Mouse (Mus musculus): ENCODE measurements around the gene Atp2b4.

Atp2b4 gene

GRCm38 (mm10) chr1:133800948-133801393 is at the start of gene Atp2b4:
Gene Atp2b4, minus strand, starts transcription at chr1:133801041.
- DNase-seq (ENCODE audit: low spot score) = peak; percentile 87

GRCm38 (mm10) chr1:133844734-133845133 is 43.9 kb upstream of the Atp2b4 start:
- DNase-seq (ENCODE audit: low spot score) = no peak

GRCm38 (mm10) chr1:133843900-133844299 is 43.1 kb upstream of the Atp2b4 start:
- no peak for DNase-seq (ENCODE audit: low spot score)

GRCm38 (mm10) chr1:133843370-133843769 is 42.5 kb upstream of the Atp2b4 start:
- DNase-seq (ENCODE audit: low spot score) = no peak

- DNase-seq (ENCODE audit: low spot score) = peak; percentile 57
Observed at GRCm38 (mm10) chr1:133842074-133842725, 41.4 kb upstream of the Atp2b4 start.

- no peak for DNase-seq (ENCODE audit: low spot score)
Observed at GRCm38 (mm10) chr1:133841171-133841926, 40.5 kb upstream of the Atp2b4 start.

GRCm38 (mm10) chr1:133840530-133840929 is 39.7 kb upstream of the Atp2b4 start:
- no peak for DNase-seq (ENCODE audit: low spot score)

- DNase-seq (ENCODE audit: low spot score) = no peak
Observed at GRCm38 (mm10) chr1:133834309-133834708, 33.5 kb upstream of the Atp2b4 start.

- DNase-seq (ENCODE audit: low spot score) = no peak
Observed at GRCm38 (mm10) chr1:133832781-133833180, 31.9 kb upstream of the Atp2b4 start.

- DNase-seq (ENCODE audit: low spot score) = no peak
Observed at GRCm38 (mm10) chr1:133826193-133826592, 25.4 kb upstream of the Atp2b4 start.

- no peak for DNase-seq (ENCODE audit: low spot score)
Observed at GRCm38 (mm10) chr1:133825543-133825942, 24.7 kb upstream of the Atp2b4 start.

GRCm38 (mm10) chr1:133825140-133825539 is 24.3 kb upstream of the Atp2b4 start:
- no peak for DNase-seq (ENCODE audit: low spot score)

GRCm38 (mm10) chr1:133821144-133821543 is 20.3 kb upstream of the Atp2b4 start:
- no peak for DNase-seq (ENCODE audit: low spot score)

- DNase-seq (ENCODE audit: low spot score) = no peak
Observed at GRCm38 (mm10) chr1:133820100-133820499, 19.3 kb upstream of the Atp2b4 start.

- DNase-seq (ENCODE audit: low spot score) = no peak
Observed at GRCm38 (mm10) chr1:133818531-133818930, 17.7 kb upstream of the Atp2b4 start.

GRCm38 (mm10) chr1:133815747-133816491 is 15.1 kb upstream of the Atp2b4 start:
- no peak for DNase-seq (ENCODE audit: low spot score)

- DNase-seq (ENCODE audit: low spot score) = no peak
Observed at GRCm38 (mm10) chr1:133809376-133809775, 8.5 kb upstream of the Atp2b4 start.

GRCm38 (mm10) chr1:133808020-133808419 is 7.2 kb upstream of the Atp2b4 start:
- DNase-seq (ENCODE audit: low spot score) = no peak

- no peak for DNase-seq (ENCODE audit: low spot score)
Observed at GRCm38 (mm10) chr1:133801743-133802142, 902 bp upstream of the Atp2b4 start.

- DNase-seq (ENCODE audit: low spot score) = no peak
Observed at GRCm38 (mm10) chr1:133800512-133800911, 329 bp downstream of the Atp2b4 start.

- DNase-seq (ENCODE audit: low spot score) = no peak
Observed at GRCm38 (mm10) chr1:133799686-133800445, 975 bp downstream of the Atp2b4 start.

- no peak for DNase-seq (ENCODE audit: low spot score)
Observed at GRCm38 (mm10) chr1:133798821-133799415, 1.9 kb downstream of the Atp2b4 start.
